Mouse (Mus musculus): ENCODE results near the gene Ephx1. TPM values are rescaled to one million over a fixed set of nuclear protein-coding genes. Genes with fewer than 3 reads are reported as not detected.

The Ephx1 gene
- 15.2 and 17.4 TPM in 2 replicates for polyA plus RNA-seq (2015; fragmentation: Nextera tagmentation; extraction: Ambion mirVana)

DNA sequence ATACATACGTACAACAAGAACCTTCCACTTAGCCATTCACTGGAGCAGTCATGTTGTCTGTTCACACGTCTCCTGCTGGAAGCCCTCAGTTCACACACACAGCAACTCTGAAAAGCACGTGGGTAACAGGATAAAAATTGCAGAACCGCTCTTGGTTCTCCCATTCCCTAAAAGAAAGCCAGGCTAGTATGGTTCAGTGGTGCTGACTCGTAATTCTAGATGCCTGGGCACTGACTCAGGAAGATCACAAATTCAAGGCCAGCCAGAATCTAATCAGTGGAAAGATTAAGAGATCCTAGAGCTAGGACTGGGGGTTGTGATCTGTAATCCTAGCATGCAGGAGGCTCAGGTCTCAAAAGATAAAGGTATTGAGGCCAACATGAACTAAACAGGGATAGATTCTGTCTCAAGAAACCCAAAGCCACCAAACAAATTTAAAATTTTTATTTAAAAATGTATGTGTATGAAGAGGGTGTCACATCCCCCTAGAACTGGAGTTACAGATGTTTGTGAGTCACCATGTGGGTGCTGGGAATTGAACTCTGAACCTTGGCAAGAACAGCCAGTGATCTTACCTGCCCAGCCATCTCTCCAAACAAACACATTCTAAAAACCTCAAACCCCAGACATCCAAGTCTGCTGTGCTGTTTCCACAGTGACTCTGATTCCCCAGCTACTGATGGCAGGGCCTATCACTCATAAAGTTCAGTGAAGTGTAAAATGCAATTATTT is at the start of gene Ephx1:
Ephx1 (minus strand) TSS at position 149 of the 732 bp plus-strand sequence.

DNA sequence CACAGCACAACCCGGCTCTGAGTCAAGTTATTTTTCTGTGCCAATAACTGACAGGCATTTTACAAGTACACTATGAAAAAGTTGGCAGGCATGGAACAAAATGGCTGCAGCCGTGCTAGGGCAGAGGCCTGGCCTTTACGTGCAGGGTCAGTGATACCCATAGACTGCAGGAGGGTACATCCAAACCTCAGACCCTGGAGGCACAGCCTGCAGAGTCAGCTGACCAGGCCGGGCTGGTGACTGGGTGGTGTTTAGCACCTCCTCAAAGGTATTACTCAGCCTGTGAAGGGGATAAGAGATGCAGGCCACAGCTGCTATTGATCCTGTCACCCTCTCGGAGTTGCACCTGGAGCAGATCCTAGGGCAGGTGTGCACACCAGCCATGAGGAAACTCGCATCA is 30.2 kb upstream of the Ephx1 start, which contains the start of gene 9130409I23Rik:
9130409I23Rik (plus strand) TSS at position 301 of the 400 bp plus-strand sequence.

GRCm38 (mm10) chr1:180942166-180943031 is 78.3 kb downstream of the Ephx1 start, which contains the start of gene Tmem63a:
TSS of gene Tmem63a (plus strand) at chr1:180942344.

GRCm38 (mm10) chr1:180934467-180935419 is 86.0 kb downstream of the Ephx1 start, which contains the start of gene Lefty1:
TSS of gene Lefty1 (plus strand) at chr1:180935022.

Other genes with a start within 250 kb of the Ephx1 start
- gene H3f3a, start 207.0 kb downstream of the Ephx1 start, polyA plus RNA-seq (2015; fragmentation: Nextera tagmentation; extraction: Ambion mirVana), result 1,358 and 1,510 TPM in 2 replicates
- 18.6 and 19.4 TPM in 2 replicates for gene Sde2, start 169.8 kb downstream of the Ephx1 start, polyA plus RNA-seq (2015; fragmentation: Nextera tagmentation; extraction: Ambion mirVana)
- gene Lefty2, start 127.8 kb downstream of the Ephx1 start, polyA plus RNA-seq (2015; fragmentation: Nextera tagmentation; extraction: Ambion mirVana), result 0.22 and 0.23 TPM in 2 replicates
- gene Pycr2, start 116.6 kb downstream of the Ephx1 start, polyA plus RNA-seq (2015; fragmentation: Nextera tagmentation; extraction: Ambion mirVana), result 49.6 and 51.7 TPM in 2 replicates
- 5.5 and 7.8 TPM in 2 replicates for gene Lefty1, start 85.9 kb downstream of the Ephx1 start, polyA plus RNA-seq (2015; fragmentation: Nextera tagmentation; extraction: Ambion mirVana)
- gene Tmem63a, start 78.6 kb downstream of the Ephx1 start, polyA plus RNA-seq (2015; fragmentation: Nextera tagmentation; extraction: Ambion mirVana), result 29.7 and 31.1 TPM in 2 replicates
- gene 9130409I23Rik, start 30.3 kb upstream of the Ephx1 start, polyA plus RNA-seq (2015; fragmentation: Nextera tagmentation; extraction: Ambion mirVana), result 0.30 and 0.37 TPM in 2 replicates
- 12.6 and 13.4 TPM in 2 replicates for gene Nvl, start 123.3 kb upstream of the Ephx1 start, polyA plus RNA-seq (2015; fragmentation: Nextera tagmentation; extraction: Ambion mirVana)
- 85.9 and 104 TPM in 2 replicates for gene Cnih4, start 123.8 kb upstream of the Ephx1 start, polyA plus RNA-seq (2015; fragmentation: Nextera tagmentation; extraction: Ambion mirVana)
- 36.0 and 38.9 TPM in 2 replicates for gene Wdr26, start 191.1 kb upstream of the Ephx1 start, polyA plus RNA-seq (2015; fragmentation: Nextera tagmentation; extraction: Ambion mirVana)

Data from urinary bladder, postnatal 0 days (tissue).